Mouse (Mus musculus) liver, embryonic 12.5 days (tissue): ENCODE measurements around the gene Mpped2. TPM values are rescaled to one million over a fixed set of nuclear protein-coding genes. Genes with fewer than 3 reads are reported as not detected.

Experiments used
- ATAC-seq: fragments of 200-750 bp; cut with Nextera tagmentation; 2 replicates; pipeline ENCODE4 v1.8.0; 2017; ENCODE audit warnings: moderate number of reproducible peaks, mild to moderate bottlenecking, moderate library complexity
- H3K27ac ChIP-seq: fragments of 300-500 bp; sonication (generic); 2 replicates; pipeline ENCODE4 v1.5.1; 2016; ENCODE audit warnings: mild to moderate bottlenecking
- H3K27me3 ChIP-seq: fragments of 300-500 bp; sonication (generic); replicated peaks from 2 replicates; pipeline ENCODE4 v1.6.1; 2016; ENCODE audit warnings: mild to moderate bottlenecking, moderate library complexity
- H3K36me3 ChIP-seq: fragments of 300-500 bp; sonication (generic); 2 replicates; pipeline ENCODE4 v1.6.1; 2016; ENCODE audit warnings: mild to moderate bottlenecking, moderate library complexity
- H3K4me1 ChIP-seq: fragments of 300-500 bp; sonication (generic); 2 replicates; pipeline ENCODE4 v1.6.1; 2016
- H3K4me2 ChIP-seq: fragments of 300-500 bp; sonication (generic); 2 replicates; pipeline ENCODE4 v1.6.1; 2016; ENCODE audit warnings: mild to moderate bottlenecking, moderate library complexity
- H3K4me3 ChIP-seq: fragments of 300-500 bp; sonication (generic); 2 replicates; pipeline ENCODE4 v1.5.1; 2016; ENCODE audit warnings: mild to moderate bottlenecking, moderate library complexity
- H3K9ac ChIP-seq: fragments of 300-500 bp; sonication (generic); 2 replicates; pipeline ENCODE4 v1.6.1; 2016; ENCODE audit warnings: mild to moderate bottlenecking, moderate library complexity
- H3K9me3 ChIP-seq: fragments of 300-500 bp; sonication (generic); replicated peaks from 2 replicates; pipeline ENCODE4 v1.6.1; 2016; ENCODE audit warnings: mild to moderate bottlenecking, moderate library complexity
- WGBS: fragments of 180-500 bp; shearing (Covaris S2); methylation state at CpG from one replicate; pipeline ENCODE4 v1.1.7; 2016; ENCODE audit not compliant: insufficient replicate concordance; 5-methylcytosine and 5-hydroxymethylcytosine counted together
- polyA plus RNA-seq: library from polyadenylated mRNA; unstranded; fragments of >200 nt; fragmentation: Nextera tagmentation; extraction: Ambion mirVana; gene quantifications from 2 replicates; pipeline ENCODE4 v1.2.1, GENCODE M21; 2016

Mpped2 gene
- 5.3 and 6.7 TPM in 2 replicates for polyA plus RNA-seq

DNA sequence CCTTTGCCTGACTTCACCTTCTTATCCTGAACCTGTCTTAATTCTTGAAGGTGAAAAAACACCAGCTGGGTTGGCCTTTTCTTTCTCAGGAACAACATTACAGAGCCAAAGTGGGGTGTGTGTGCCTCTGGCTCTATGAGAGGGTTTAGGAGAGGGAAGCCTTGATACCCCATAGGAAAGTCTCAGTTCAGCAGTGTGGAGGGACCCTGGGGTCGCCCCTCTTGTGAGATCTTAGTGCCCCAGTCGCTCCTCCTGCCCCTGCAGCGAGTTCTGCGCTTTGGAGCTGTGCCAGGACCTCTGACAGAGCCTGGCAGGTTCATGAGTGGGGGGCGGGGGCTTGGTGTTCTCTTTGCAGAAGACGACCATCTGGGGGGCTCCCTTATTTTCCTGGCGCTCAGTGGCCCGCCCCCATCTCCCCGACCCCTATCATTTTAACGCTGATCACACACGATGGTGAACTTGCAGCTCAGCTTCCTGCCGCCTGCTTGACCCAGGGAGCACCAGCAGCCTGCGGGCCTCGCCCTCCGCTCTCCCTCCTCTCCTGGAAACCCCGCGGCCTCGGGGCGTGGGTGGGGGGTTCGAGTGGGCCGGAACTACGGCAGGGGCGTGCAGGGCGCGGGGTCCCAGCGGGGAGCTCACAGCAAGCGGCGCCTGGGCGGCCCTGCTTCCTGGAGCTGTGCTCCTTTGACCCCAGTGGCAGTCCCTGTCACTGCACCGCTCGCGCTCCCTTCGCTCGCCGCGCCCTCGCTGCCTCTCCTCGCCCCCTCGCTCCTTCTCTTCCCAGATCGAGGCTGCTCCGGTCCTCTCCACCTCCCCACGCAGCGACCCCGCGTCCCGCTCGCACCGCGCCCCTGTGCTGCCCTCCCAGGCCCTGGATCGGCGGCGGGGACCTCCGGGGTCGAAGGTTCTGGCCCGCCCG is at the start of gene Mpped2:
Mpped2 (plus strand) TSS at position 487 of the 919 bp plus-strand sequence.
- peak; percentile 74 for ATAC-seq
- WGBS: 1% methylated on average over 53 of the region's 56 CpGs
- Histone ChIP-seq H3K4me1 (peaks cover 17% of the 10 kb centered on the region; the same call in 1 of the 2 replicates), H3K4me2 (peak within 1 kb of the TSS; percentile 87), H3K27me3 (peaks cover 64% of the 10 kb centered on the region), H3K9ac (peak within 1 kb of the TSS; percentile 67), H3K9me3 (no peaks in the 10 kb centered on the region), H3K4me3 (peak within 1 kb of the TSS; percentile 64), H3K36me3 (no peaks in the 10 kb centered on the region), H3K27ac (peak within 1 kb of the TSS; percentile 68)

DNA sequence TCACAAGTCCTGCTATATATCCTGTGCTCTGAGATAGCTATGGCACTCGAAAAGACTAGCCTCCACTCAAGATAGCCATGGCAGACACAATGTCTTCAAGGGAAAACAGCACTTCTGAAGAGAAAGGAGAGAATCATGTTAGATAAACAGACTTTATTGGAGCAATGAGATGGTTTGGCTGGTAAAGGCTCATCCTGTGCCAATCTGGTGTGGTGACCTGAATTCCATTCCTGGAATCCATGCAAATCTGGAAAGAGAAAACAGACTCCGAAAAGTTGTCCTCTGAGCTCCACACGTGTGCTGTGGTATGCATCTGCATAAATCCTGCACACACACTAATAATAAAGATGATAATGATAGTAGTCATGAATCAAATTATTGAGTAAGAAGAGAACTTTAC is 48.3 kb upstream of the Mpped2 start:
- H3K4me3 ChIP-seq: no peak overlapping the region
- no peak overlapping the region for H3K9ac ChIP-seq
- no peaks in the 10 kb centered on the region for H3K36me3 ChIP-seq
- H3K27ac ChIP-seq: no peak overlapping the region
- H3K27me3 ChIP-seq: no peaks in the 10 kb centered on the region
- H3K4me2 ChIP-seq: no peak overlapping the region
- ATAC-seq: no peak
- 64% methylated on average over 3 of the region's 3 CpGs for WGBS
- H3K9me3 ChIP-seq: no peaks in the 10 kb centered on the region
- 0 out of 2 replicates have a peak, but pooled peaks cover 2% of the 10 kb centered on the region for H3K4me1 ChIP-seq

DNA sequence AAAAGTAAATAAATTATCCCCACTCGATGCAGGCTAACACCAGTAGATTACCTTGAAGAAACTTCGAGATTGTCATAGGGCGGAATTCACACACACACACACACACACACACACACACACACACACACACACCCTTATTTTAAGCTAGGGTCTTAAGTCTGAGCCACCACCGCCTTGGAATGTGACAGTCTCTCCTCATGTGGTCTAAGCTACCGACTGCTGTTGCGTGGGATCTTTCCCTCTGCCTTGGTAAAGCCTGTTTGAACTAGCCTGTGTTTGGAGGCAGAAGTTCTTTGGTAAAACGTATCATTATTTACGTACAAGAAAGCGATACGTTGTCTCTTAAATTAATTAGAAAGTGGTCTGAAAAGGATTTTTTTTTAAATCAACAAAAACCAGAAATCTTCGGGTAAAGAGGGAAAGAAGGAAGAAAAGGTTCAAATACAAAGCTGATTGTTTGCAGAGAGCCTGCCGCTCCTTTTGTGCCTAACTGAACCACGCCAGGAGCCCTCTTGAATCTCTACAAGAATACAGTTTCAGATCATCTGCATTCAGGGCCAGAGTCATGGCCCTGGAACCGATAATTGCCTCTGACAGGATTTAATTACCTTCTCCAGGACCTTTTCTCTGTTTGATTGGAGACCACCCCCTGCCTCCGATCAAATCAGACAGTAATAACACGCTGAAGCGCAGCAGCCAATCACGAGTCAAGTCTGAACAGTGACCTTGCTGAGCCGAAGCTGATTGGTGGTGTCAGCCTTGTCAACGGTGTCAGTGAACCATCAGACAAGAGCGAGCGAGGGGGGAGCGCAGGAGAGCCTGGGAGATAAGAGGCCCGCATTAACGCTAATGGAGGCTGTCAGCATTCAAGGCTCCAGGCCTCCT is 43.1 kb upstream of the Mpped2 start:
- H3K4me2 ChIP-seq: peak overlapping the region; percentile 66
- H3K27ac ChIP-seq: 0 out of 2 replicates have a peak overlapping the region, but pooled peaks have one; percentile 7
- H3K9ac ChIP-seq: no peak overlapping the region
- no peaks in the 10 kb centered on the region for H3K9me3 ChIP-seq
- peak overlapping the region; percentile 52 for H3K4me3 ChIP-seq
- H3K4me1 ChIP-seq: peaks cover 5% of the 10 kb centered on the region; the same call in 1 of the 2 replicates
- no peaks in the 10 kb centered on the region for H3K36me3 ChIP-seq
- no peaks in the 10 kb centered on the region for H3K27me3 ChIP-seq
- WGBS: 6% methylated on average over 25 of the region's 25 CpGs
- peak; percentile 98 for ATAC-seq

DNA sequence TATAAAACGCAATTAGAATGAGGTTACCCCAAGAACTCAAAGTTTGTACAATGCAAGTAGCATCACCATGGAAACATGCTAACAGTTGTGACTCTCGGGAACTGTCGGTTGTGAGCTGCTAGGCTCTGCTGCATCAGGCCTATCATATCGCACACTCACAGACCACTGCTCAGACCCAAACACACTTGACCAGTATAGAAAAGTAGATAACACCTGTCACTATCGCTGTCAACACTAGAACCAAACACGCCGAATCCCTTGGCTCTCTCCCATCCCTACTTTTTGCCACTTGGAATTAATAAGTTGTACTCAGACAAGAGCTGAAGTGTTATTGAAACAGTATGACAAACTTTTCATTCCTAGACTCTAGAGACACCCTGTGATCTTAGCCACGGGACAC is 40.9 kb upstream of the Mpped2 start:
- no peaks in the 10 kb centered on the region for H3K36me3 ChIP-seq
- no peak overlapping the region for H3K4me3 ChIP-seq
- WGBS: 54% methylated on average over 8 of the region's 8 CpGs
- H3K27me3 ChIP-seq: no peaks in the 10 kb centered on the region
- no peak overlapping the region for H3K27ac ChIP-seq
- no peak for ATAC-seq
- H3K4me2 ChIP-seq: no peak overlapping the region
- H3K4me1 ChIP-seq: peaks cover 5% of the 10 kb centered on the region; the same call in 1 of the 2 replicates
- no peaks in the 10 kb centered on the region for H3K9me3 ChIP-seq
- H3K9ac ChIP-seq: no peak overlapping the region

DNA sequence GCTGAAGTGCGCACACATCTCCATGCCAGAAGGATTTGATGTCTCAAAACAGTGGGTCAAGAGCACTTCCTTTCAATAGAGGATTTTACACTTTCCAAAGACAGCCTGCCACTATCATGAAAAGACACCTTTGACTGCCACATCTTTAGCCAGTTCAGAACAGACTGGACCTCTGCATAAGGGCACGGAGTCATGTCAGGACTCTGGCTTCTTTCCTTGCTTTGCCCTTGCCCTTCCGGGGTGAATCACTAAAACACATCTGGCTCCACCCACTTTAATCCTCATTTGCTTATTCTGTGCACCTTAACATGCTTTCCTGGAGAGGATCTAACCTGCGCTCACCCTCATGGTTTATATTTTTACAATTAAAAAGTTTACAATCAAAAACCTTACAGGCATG is 40.3 kb upstream of the Mpped2 start:
- Histone ChIP-seq H3K36me3 (no peaks in the 10 kb centered on the region), H3K27me3 (no peaks in the 10 kb centered on the region), H3K9me3 (no peaks in the 10 kb centered on the region), H3K4me3 (no peak overlapping the region), H3K27ac (no peak overlapping the region), H3K9ac (no peak overlapping the region), H3K4me1 (peaks cover 5% of the 10 kb centered on the region; the same call in 1 of the 2 replicates), H3K4me2 (no peak overlapping the region)
- 76% methylated on average over 4 of the region's 4 CpGs for WGBS
- ATAC-seq: no peak

DNA sequence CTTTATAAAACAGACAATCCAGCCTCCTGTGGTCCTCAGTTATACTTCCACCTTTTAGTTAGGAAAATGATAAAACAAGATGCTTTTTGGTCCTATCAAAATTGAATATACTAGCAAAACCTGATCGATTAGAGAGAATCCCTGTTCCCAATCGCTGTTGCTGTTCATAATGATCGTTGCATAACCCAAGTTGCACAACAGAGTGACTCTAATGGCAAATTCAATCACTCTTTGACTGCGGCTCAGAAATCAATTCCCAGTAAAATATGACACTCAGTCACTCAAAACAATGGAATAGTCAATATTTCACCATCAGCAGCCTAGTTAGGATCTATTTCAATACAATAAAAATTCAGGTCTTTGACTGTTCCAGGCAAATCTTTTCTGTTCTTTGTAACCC is 39.8 kb upstream of the Mpped2 start:
- no peaks in the 10 kb centered on the region for H3K27me3 ChIP-seq
- H3K36me3 ChIP-seq: no peaks in the 10 kb centered on the region
- 71% methylated on average over 4 of the region's 4 CpGs for WGBS
- H3K9ac ChIP-seq: no peak overlapping the region
- ATAC-seq: no peak
- no peak overlapping the region for H3K27ac ChIP-seq
- no peak overlapping the region for H3K4me2 ChIP-seq
- peaks cover 5% of the 10 kb centered on the region; the same call in 1 of the 2 replicates for H3K4me1 ChIP-seq
- H3K4me3 ChIP-seq: no peak overlapping the region
- no peaks in the 10 kb centered on the region for H3K9me3 ChIP-seq

DNA sequence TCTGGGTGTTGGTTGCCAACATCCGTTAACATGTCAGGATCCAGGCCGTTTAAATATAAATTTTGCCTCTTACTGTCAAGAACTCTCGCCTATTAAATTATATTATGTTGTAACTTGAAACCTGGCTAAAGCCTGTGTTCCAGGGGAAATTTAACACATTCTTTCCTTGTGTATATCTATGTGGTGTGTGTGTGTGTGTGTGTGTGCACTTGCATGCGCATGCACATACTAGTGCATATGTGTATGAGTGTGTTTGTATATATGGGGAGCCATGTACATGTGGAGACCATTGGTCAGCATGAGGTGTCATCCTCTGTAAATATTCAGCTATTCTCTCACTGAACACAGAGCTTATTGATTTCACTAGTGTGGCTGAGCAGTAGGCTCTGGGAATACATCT is 37.8 kb upstream of the Mpped2 start:
- no peaks in the 10 kb centered on the region for H3K9me3 ChIP-seq
- H3K27me3 ChIP-seq: no peaks in the 10 kb centered on the region
- H3K4me2 ChIP-seq: no peak overlapping the region
- H3K36me3 ChIP-seq: no peaks in the 10 kb centered on the region
- H3K4me3 ChIP-seq: no peak overlapping the region
- ATAC-seq: no peak
- WGBS: 74% methylated on average over 4 of the region's 4 CpGs
- peaks cover 3% of the 10 kb centered on the region; the same call in 1 of the 2 replicates for H3K4me1 ChIP-seq
- no peak overlapping the region for H3K27ac ChIP-seq
- no peak overlapping the region for H3K9ac ChIP-seq

DNA sequence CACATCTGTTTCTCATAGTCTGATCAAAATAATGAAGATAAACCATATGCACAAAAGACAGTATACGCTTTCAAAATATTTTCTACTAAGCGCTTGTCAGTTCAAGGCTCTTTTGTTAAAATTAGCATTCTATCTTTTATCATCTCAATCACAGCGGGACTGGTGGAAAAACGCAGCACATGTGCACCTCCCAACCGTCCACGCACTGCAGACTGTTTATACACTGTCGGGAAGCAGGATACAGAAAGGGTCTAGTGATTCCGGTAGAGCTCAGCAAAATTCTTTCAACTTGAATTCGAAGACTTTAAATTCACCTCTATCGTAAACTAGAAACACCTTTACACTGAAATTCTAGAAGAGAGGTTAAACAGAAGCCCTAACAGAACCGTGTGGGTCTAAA is 27.8 kb upstream of the Mpped2 start:
- Histone ChIP-seq H3K4me2 (no peak overlapping the region), H3K9me3 (no peaks in the 10 kb centered on the region), H3K36me3 (no peaks in the 10 kb centered on the region), H3K27ac (no peak overlapping the region), H3K4me3 (no peak overlapping the region), H3K27me3 (no peaks in the 10 kb centered on the region), H3K4me1 (no peaks in the 10 kb centered on the region), H3K9ac (no peak overlapping the region)
- no peak for ATAC-seq
- 73% methylated on average over 11 of the region's 11 CpGs for WGBS

DNA sequence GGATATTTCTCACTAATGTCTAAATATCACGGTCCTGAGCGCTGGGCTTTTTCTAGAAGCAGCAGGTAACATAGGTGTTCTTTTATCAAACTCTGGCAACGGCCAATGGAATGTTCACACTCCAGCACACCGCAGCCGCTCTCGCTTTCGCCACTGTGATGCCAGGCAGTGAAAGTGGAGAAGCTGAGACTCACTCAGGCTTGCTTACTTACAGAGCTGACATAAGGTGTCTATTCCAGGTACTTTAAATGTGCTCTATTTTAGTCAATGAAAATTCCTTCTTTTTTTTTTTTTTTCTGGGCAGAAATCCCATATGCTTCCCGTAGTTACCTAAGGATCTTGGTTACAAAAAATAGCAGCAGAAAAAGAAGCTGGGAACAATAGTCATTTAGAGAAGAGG is 18.8 kb upstream of the Mpped2 start:
- H3K4me3 ChIP-seq: no peak overlapping the region
- H3K9me3 ChIP-seq: no peaks in the 10 kb centered on the region
- no peaks in the 10 kb centered on the region for H3K4me1 ChIP-seq
- no peak overlapping the region for H3K4me2 ChIP-seq
- ATAC-seq: no peak
- 81% methylated on average over 8 of the region's 8 CpGs for WGBS
- no peaks in the 10 kb centered on the region for H3K36me3 ChIP-seq
- no peak overlapping the region for H3K9ac ChIP-seq
- no peaks in the 10 kb centered on the region for H3K27me3 ChIP-seq
- H3K27ac ChIP-seq: no peak overlapping the region

DNA sequence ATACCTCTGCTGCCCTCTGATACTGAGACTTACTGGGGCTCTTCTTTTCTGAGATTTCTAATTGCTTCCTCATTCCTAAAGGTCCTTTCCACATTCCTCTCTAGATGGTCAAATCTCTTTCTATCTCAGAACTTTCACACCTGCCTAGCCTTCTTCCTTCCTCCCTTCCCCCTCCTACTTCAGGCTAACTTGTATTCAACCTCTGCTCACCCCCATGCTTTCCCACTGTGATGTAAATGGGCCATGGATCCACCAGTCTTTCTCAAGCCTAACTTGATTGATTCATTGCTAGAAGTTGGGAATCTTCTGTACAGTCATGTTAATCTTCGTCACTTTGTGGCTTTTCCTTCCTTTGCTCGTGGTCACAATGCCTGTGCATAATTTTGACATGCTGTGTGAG is 15.6 kb upstream of the Mpped2 start:
- H3K36me3 ChIP-seq: no peaks in the 10 kb centered on the region
- H3K9me3 ChIP-seq: no peaks in the 10 kb centered on the region
- 25% methylated on average over 2 of the region's 2 CpGs for WGBS
- H3K27me3 ChIP-seq: no peaks in the 10 kb centered on the region
- H3K9ac ChIP-seq: no peak overlapping the region
- H3K27ac ChIP-seq: no peak overlapping the region
- ATAC-seq: no peak
- no peaks in the 10 kb centered on the region for H3K4me1 ChIP-seq
- no peak overlapping the region for H3K4me2 ChIP-seq
- no peak overlapping the region for H3K4me3 ChIP-seq

DNA sequence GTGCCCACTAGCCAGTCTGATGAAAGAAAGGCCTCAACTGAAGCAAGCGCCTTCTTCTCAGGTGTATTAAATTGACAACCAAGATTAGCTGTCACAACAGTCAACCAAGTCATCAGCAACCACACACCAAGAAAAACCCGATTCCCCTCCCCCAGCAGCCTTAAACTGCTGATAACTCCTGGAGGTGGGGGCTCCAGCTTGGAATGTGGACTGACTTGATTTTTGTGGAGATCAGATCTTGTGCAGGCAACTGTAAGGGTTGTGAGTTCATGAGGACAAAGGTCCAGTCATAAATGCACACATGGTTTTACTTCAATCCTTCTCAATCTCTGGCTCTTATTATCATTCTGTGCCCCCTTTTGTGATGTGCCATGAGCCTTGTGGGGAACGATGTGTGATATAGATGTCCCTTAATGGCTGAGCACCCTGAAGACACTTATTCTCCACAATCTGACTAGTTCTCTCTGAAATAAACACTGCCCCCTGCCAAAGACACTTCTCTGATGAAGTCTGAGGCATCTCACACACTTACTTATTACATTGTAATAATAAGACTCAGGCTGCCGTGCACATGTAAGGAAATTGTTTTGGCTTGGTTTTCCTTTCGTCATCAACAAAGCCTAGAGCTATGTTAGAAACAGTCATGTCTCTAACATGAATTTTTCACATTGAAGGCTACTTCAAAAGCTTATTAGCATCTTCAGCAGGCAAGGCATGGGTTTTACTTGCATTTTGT is 13.2 kb upstream of the Mpped2 start:
- H3K36me3 ChIP-seq: no peaks in the 10 kb centered on the region
- no peak overlapping the region for H3K9ac ChIP-seq
- H3K4me3 ChIP-seq: no peak overlapping the region
- no peak for ATAC-seq
- H3K27ac ChIP-seq: no peak overlapping the region
- 73% methylated on average over 5 of the region's 5 CpGs for WGBS
- no peaks in the 10 kb centered on the region for H3K27me3 ChIP-seq
- H3K9me3 ChIP-seq: no peaks in the 10 kb centered on the region
- no peaks in the 10 kb centered on the region for H3K4me1 ChIP-seq
- H3K4me2 ChIP-seq: no peak overlapping the region
